Mouse (Mus musculus): ENCODE measurements at regions not wholly inside any gene's neighbourhood (a gene's known extent, or its start where the extent isn't known, plus 50 kb on each side); places are given as distances from the start of the nearest gene placed in this dataset.

GRCm38 (mm10) chr4:125220314-125220713 lies 92.7 kb upstream of the Zc3h12a start:
- DNase-seq (ENCODE audit: low read depth, low spot score), result no peak
- Histone ChIP-seq H3K4me1 (ENCODE audit: control insufficient read depth in 1 of 2, insufficient read depth in 2 of 2, low read length in 2 of 2) (no peaks in the 10 kb centered on the region), H3K4me3 (ENCODE audit: control insufficient read depth in 1 of 2, insufficient read depth in 1 of 2, low read depth in 2 of 2, low read length in 2 of 2) (no peak overlapping the region), H3K9me3 (replicated peaks; ENCODE audit: insufficient read depth, low read length) (no peaks in the 10 kb centered on the region), H3K79me2 (ENCODE audit: control insufficient read depth, insufficient read depth, low read length, poor library complexity) (no peaks in the 10 kb centered on the region), H3K36me3 (ENCODE audit: control insufficient read depth in 1 of 2, insufficient read depth in 2 of 2, low read length in 2 of 2) (no peaks in the 10 kb centered on the region), H3K27me3 (ENCODE audit: control insufficient read depth in 1 of 2, insufficient read depth in 2 of 2, low read length in 2 of 2) (no peaks in the 10 kb centered on the region), H3K9ac (ENCODE audit: control insufficient read depth, low read depth, low read length, poor library complexity, severe bottlenecking) (no peak overlapping the region), H3K27ac (ENCODE audit: control insufficient read depth, low read depth, low read length) (no peak overlapping the region)
- no peak for TF ChIP-seq MAX (IDR thresholded peaks at IDR 0.05; ENCODE audit: low read length)
- no peak for TF ChIP-seq UBTF (IDR thresholded peaks at IDR 0.05; ENCODE audit: borderline replicate concordance, insufficient read depth, low read depth, low read length)
- no peak for TF ChIP-seq POLR2A (IDR thresholded peaks at IDR 0.05; ENCODE audit: control insufficient read depth in 1 of 2, insufficient read depth in 1 of 2, low read depth in 1 of 2, low read length in 2 of 2, poor library complexity in 1 of 2)

DNA sequence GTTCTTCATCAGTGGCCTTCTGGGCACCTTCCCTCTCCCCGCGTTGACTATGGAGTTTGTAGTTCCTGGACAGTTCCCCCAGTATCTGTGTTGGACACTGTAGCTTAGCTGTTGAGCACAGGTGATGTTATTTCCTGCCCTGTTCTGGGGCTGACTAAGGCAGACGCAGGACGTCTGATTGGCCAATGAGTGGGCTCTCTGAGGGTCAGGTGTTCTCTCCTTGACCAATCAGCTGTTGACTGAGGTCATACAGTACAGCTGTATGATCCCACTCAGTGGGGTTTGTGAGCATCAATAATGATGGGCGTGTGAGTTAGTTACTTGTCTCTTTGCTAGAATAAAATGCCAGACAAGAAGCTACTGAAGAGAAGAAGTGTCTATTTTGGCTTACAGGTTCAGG lies 91.6 kb upstream of the Zc3h12a start:
- Histone ChIP-seq H3K9ac (ENCODE audit: control insufficient read depth, low read depth, low read length, poor library complexity, severe bottlenecking) (no peak overlapping the region), H3K9me3 (replicated peaks; ENCODE audit: insufficient read depth, low read length) (no peaks in the 10 kb centered on the region), H3K79me2 (ENCODE audit: control insufficient read depth, insufficient read depth, low read length, poor library complexity) (no peaks in the 10 kb centered on the region), H3K27me3 (ENCODE audit: control insufficient read depth in 1 of 2, insufficient read depth in 2 of 2, low read length in 2 of 2) (no peaks in the 10 kb centered on the region), H3K4me3 (ENCODE audit: control insufficient read depth in 1 of 2, insufficient read depth in 1 of 2, low read depth in 2 of 2, low read length in 2 of 2) (no peak overlapping the region), H3K27ac (ENCODE audit: control insufficient read depth, low read depth, low read length) (no peak overlapping the region), H3K4me1 (ENCODE audit: control insufficient read depth in 1 of 2, insufficient read depth in 2 of 2, low read length in 2 of 2) (no peaks in the 10 kb centered on the region), H3K36me3 (ENCODE audit: control insufficient read depth in 1 of 2, insufficient read depth in 2 of 2, low read length in 2 of 2) (no peaks in the 10 kb centered on the region)
- no peak for DNase-seq (ENCODE audit: low read depth, low spot score)
- no peak for TF ChIP-seq MXI1 (IDR thresholded peaks at IDR 0.05; ENCODE audit: low read depth, low read length)
- TF ChIP-seq BHLHE40 (IDR thresholded peaks at IDR 0.05; ENCODE audit: borderline replicate concordance, low read depth, low read length), result no peak
- no peak for TF ChIP-seq MYC (IDR thresholded peaks at IDR 0.05; ENCODE audit: low read depth, low read length)
- TF ChIP-seq E2F4 (IDR thresholded peaks at IDR 0.05; ENCODE audit: borderline replicate concordance, low read depth, low read length), result no peak
- no peak for TF ChIP-seq TAL1 (IDR thresholded peaks at IDR 0.05; ENCODE audit: low read length)
- TF ChIP-seq ZKSCAN1 (IDR thresholded peaks at IDR 0.05; ENCODE audit: low read depth, low read length), result no peak
- TF ChIP-seq ZNF384 (IDR thresholded peaks at IDR 0.05; ENCODE audit: low read depth, low read length), result no peak
- TF ChIP-seq JUND (IDR thresholded peaks at IDR 0.05; ENCODE audit: low read depth, low read length), result no peak
- TF ChIP-seq RCOR1 (IDR thresholded peaks at IDR 0.05; ENCODE audit: low read depth, low read length), result no peak
- TF ChIP-seq UBTF (IDR thresholded peaks at IDR 0.05; ENCODE audit: borderline replicate concordance, insufficient read depth, low read depth, low read length), result no peak
- no peak for TF ChIP-seq SMC3 (IDR thresholded peaks at IDR 0.05; ENCODE audit: low read depth, low read length)
- TF ChIP-seq POLR2AphosphoS5 (IDR thresholded peaks at IDR 0.05; ENCODE audit: borderline replicate concordance, low read depth, low read length), result no peak
- no peak for TF ChIP-seq TCF12 (IDR thresholded peaks at IDR 0.05; ENCODE audit: low read depth, low read length)
- no peak for TF ChIP-seq ETS1 (IDR thresholded peaks at IDR 0.05; ENCODE audit: low read depth, low read length)
- no peak for TF ChIP-seq ELF1 (IDR thresholded peaks at IDR 0.05; ENCODE audit: low read depth, low read length)
- no peak for TF ChIP-seq GATA1 (IDR thresholded peaks at IDR 0.05; ENCODE audit: low read depth, low read length)
- TF ChIP-seq RAD21 (IDR thresholded peaks at IDR 0.05; ENCODE audit: low read depth, low read length), result no peak
- no peak for TF ChIP-seq EP300 (IDR thresholded peaks at IDR 0.05; ENCODE audit: low read depth in 1 of 2, low read length in 2 of 2)
